Mouse (Mus musculus) WW6 (cell line): ENCODE measurements around the gene Kat2a.

ENCODE experiments used
- DNase-seq: peaks from one replicate; pipeline ENCODE4 v3.0.0-alpha.2; 2013; ENCODE audit warnings: low read depth, low spot score

The Kat2a gene

DNA sequence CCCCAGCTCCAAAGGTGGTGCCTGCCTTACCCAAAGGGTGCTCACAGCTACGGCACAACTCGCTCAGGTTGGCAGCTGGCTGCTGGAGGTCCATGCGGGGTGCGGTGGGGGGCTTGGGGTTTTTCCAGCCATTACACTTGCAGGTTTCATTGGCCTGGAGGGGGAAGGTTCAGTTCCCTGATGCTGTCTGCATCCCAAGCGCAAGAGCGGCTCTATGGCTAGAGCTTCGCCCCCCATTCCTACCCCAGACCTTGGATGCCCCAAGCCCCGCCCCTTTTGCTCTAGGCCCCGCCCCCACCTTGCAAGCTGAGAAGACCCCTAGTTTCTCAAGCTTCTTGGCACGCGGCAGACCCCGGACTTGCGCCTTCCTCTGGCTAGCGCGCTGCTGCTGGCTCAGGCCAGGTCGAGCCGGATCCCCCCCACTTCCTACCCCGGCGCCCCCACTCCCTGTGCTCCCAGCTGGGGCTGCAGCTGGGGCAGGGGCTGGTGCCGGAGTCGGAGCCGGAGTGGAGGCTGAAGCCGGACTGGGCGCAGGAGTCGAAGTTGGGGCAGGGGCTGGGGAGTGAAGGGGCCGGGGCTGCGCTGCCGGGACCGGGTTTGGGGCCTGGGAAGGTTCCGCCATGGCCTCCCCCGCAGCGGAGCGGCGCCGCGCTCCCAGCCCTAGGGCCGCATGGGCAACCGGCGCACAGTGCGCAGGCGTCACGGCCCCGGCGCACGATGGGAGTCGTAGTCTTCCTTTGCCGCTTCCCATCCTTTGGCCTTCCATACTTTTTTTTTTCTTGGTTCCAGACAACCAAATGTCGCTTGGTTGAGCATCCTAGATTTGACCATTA, at the start of gene Kat2a:
TSS of gene Kat2a (minus strand) at position 683 of the 833 bp plus-strand sequence.
- peak; percentile 79 for DNase-seq

DNA sequence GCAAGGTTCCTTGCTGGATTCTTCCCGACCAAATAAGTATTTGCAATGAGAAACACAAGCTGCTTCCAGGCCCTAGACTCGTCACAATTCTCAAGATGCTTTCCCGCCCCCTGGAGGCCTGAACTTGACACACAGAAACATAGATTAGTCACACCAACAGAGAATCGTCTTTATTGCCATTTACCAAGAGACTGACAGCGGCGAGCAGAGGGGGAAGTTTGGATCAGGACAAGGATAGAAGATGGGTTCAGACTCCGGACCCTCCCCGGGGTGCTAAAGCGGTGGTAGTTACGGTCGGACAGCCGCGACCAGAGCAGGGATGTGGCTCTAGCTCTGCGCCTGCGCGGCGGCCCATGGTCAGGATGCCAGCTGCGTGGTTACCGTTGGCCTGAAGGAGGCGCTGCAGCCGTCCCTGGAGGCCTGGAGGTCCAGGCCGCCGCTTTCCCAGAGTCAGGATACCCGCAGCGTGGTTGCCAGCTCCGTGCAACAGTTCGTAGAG, 49.3 kb upstream of the Kat2a start:
- DNase-seq: peak; percentile 92

DNA sequence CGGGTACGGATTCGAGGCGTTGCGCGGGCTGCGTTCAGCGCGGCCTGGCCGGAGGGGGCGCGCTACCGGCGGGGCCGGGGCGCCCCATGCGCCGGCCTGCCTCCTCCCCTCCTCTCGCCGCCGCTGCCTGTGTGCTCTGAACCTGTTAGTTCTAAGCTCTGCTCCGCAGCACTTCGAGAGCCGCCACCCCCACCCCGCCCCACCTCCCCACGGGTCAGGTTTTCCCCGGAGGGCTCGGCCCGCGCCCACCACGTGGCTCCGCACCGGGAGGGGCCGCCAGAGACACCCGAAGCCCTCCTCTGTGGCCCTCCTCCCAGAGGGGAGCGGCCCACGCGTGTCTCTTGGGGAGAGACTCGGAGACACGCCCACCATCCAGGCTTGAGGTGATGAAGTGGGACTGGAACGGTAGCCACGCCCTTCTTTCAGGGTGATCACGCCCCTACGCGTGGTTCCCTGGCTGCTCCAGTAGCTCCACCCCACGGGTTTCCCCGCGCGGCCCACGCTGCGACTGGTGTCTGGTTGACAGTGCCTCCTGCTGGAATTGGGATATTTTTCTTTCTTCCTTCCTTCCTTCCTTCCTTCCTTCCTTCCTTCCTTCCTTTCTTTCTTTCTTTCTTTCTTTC, 47.5 kb upstream of the Kat2a start, which contains the start of gene Kcnh4:
TSS of gene Kcnh4 (minus strand) at position 332 of the 623 bp plus-strand sequence.
- DNase-seq: peak; percentile 74

DNA sequence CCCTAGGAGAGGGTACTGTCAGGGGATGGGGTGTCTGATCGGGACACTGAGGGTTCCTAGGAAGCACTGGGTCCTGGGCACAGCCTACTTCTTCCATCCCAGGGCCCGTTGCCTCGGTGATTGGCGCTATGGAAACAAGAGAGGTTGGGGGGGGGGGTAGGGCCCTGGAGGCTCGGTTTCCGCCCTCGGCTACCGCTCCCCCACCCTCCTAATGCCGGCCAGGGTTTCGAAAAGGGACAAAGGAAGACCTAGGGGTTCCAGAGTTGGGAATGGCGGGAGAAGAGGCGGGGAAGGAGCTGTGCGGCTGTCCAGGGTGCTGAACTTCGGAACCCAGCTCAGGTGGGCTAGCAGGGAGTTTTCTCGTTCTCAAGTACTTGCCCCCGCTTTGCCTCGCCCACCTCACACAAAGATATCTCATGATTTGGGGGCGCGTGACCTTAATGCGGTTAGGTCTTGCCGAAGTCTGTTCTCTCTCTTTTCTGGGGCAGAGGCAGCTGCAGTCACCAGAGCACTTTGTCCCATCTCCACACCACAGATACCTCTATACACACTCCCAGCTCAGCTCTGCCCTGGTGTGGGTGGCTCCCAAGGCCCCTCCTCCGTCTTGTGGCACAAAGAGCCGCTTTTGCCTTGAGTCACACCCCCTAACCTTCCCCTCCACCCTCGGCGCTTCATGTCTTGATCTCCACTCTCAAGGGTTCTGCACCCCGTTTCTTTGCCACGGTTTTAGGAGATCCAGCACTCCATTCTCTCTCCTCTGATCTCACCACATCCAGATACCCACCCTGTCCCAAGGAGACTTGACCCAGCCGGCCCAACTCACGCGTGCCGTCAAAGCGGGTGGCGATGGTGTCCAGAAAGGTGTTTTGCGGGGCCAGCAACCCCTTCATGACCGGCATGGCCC, 46.7 kb upstream of the Kat2a start:
- no peak for DNase-seq

DNA sequence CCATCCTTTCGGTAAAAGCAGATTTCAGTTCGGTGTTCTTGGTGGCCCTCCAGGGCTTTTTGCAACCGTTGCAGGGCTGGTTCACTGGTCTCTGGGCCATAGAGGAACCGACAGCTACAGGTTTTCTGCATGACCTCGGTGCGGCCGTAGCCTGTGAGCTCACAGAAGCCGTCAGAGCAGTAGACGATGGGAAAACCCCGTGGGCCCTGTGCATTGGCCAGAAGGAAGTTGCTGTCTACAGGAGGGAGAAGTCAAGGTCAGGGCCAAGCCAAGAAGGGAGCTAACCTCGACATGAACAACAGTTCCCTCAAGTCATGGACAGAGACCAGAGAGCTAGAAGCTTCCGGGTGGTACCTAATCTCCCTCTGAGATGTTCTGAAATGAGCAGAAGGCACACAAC, 45.3 kb upstream of the Kat2a start:
- no peak for DNase-seq

DNA sequence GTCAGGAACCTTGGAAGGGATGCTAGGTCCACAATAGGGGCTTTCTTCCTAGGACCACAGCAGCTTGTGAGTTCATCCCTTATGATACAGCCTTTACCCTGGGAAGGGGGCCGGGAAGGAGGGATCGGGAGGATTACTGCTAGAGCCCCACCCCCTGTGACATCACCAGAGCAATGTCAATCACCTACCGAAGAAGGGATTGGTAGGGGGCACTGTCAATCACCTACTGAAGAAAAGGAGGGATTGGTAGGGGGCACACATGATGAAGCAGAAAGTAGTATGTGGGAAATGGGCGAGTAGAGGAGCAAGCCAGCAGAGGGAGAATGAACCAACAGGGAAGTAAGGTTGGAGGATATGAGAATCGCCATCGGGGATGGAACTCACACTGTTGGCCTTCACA, 44.2 kb upstream of the Kat2a start:
- DNase-seq: no peak

DNA sequence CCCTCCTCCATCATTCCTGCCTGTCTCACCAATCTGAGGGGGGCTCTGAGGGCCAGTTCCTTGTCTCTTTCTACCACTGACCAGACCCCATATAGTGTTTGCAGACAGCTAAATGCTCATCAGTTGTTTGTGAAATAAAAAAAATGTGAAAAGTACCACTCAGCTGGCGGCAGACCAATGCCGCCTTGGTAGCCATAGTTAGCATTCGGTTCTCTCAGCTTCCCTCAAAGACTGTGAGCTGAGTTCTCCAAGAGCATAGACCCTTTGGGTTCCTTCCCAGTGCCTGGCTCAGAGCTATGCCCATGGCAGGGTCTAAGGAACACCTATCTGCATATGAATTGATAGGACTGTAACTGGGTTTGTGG, 42.4 kb upstream of the Kat2a start:
- DNase-seq: no peak

DNA sequence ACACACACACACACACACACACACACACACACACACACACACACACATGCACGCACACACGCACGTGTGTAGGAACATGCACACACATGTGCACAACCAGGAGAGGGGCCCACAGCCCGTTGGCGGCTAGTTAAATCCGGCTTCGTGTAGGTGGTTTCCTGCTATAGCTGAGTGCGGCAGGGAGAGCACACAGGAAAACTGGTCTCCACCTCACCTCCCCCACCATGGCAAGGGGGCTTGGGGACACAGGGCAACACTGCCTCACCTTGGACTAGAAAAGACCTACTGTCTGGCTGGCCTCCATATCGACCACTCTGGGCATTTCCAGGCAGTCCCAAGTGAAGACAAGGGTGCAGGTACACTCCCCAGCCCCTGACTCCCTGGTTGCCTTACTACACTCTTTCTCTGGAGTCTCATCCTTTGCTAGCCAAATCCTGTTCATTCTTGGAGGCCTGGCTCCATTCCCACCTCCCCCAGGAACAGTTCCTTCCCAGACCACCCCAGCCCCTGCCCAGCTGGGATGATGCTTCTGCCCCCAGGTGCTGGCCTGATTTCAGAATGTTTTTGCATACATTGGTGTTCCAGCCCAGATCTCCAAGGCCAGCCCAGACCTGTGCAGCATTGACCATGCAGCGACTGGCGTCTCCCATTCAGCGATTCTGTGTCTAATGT, 41.9 kb upstream of the Kat2a start:
- no peak for DNase-seq

DNA sequence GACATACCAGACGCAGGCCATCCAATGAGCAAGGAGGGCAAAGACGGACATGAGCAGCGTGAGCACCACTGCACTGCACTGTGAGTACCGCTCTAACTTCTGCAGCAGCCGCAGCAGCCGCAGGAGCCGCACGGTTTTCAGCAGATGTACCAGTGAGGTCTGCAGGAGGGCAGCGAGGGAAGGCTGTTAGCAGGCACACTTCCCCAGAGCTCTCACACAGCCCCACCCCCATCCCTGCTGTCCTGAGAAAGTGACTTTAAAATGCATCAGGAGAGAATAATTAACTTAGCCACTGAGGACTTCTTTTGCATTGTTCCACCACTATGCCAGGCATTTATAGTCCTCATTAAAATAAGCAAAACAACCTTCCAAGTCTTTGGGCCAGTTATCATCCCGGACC, 40.0 kb upstream of the Kat2a start:
- no peak for DNase-seq

DNA sequence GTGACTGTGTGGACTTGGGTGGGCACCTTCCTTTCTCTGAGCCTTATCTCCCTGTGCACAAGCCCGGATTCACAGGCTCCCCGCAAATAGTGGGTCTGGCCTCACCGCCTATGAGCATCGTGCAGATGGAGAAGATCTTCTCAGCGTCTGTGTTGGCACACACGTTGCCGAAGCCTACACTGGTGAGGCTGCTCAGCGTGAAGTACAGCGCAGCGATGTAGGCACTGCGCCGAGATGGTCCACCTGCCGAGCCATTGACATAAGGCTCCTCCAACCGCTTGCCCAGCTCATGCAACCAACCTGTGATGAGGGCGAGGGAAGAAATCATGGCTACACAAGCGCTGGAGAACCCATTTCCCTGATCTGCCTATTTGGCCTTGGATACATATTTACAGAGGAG, 37.9 kb upstream of the Kat2a start:
- no peak for DNase-seq

DNA sequence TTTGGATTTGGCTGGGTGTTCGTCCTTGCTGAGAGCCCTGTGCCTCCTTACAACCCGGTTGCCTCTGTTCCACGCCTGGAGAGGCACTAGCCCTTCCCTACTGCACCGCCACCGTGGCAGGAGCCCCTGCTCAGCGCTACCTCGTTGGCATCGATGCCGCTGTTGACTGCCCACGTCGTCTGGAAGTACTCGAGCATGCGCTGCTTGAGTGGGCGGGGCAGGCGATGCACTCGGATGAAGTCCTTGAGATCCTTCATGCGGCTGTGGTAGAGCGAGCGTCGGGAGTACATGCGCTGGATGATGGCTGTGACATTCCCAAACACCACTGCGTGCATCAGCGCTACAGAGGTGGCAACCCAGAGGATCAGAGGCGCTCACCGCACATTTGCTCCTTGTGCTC, 37.2 kb upstream of the Kat2a start:
- DNase-seq: no peak

DNA sequence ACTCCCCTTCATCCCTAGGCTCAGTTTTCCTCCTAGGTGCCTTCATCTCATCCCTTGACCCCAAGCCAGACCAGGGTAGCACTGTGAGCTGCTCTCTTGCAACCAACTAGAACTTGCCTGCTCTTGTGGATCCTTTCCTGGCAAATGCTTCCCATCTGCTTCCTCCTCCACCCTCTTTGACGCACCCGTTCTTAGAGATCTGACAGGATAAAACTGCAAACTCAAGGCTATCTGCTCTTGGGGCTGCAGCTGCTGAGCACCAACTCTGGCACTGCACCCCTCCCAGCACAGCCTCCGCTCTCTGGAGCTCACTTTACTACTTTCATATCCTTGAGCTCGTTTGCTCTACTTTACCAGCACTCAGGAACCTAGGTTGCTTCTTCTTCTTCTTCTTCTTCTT, 36.4 kb upstream of the Kat2a start:
- no peak for DNase-seq

DNA sequence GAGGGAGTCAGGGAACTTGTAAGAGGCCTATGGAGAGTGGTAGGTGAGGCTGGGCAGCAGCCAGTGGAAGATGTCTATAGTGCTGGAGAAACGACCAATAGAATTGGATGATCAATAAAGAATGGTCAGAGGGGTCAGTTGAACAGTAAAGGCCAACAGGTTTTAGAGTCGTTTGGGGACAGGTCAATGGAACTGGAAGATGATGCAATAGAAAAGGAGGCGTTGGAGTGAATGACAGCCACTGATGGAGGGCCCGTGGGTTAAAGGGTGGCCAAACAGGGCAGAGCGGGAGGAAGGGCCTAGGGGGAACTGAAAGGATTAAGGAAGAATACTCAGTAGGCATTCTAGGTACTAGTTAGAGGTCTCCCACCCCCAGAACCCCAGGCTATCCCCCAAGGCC, 34.8 kb upstream of the Kat2a start:
- DNase-seq: no peak

DNA sequence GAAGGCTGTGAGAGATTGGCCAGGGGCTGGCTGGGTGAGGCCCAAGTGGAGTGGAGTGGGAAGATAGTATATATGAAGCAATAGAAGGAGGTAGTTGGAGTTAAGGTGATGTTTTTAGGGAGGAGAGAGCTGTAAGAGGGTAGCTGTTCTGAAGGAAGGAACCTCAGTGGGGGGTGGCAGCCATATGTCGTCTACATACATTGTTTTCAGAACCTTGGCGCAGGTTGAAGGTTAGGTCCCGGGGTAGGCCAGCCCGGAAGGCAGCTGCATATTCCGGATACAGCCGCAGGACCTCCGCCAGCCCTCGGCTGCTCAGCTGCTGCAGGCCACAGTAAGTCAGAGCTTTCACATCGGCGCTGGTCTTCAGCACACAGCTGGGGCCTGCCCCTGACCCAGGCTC, 34.3 kb upstream of the Kat2a start:
- no peak for DNase-seq

DNA sequence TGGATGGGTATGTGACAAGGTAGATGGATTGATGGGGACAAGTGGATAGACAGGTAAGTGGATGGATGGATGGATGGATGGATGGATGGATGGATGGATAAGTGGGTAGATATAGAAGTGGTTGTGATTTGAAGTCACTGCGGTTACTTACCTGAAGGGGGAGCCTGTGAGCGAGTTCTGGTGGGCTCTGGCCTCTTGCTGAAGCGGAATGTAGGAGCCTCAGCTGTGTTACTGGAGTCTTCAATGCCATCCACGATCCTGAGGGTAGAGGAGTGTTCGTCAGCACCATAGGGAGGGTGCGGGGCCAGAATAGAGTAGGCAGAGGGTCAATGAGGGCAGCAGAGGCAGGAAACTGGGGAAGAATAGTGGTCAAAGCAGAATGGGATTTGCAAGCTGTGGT, 32.8 kb upstream of the Kat2a start:
- DNase-seq: no peak

DNA sequence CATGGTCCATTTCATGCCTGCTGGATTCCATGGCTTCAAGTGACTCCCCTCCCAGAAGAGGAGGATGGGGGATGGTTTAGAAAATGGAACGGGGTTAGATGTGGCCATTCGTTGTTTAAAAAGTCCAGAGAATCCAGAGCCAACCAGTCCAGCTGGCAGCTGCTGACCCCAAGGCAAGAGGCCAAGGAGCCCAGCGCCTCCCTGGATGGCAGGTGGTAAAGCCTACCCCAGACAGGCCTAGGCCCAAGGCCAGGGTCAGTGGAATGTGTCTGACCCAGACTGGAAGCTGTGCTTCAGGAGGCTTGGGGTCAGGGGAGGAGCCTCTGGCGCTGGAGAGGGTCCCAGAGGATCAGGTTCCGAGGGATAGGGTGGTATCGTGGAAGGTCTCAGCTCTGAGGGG, 29.1 kb upstream of the Kat2a start:
- DNase-seq: no peak

DNA sequence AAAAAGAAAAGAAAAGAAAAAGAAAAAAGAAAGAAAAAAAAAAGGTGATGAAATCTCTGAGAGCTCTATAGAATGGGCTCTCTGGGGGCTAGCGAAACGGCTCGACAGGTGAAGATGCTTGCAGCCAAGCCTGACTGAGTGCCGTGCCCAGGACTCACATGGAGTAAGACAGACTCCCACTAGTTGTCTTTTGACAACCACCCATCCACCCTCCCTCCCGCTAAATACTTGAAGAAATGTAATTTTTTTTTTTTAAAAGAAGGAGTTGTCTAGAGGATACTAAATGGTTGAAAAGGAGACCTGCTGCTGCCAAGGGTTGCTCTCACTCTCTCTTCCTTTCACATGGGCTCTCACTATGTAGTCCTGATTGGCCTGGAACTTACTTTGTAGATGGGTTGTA, 26.5 kb upstream of the Kat2a start:
- DNase-seq: no peak

DNA sequence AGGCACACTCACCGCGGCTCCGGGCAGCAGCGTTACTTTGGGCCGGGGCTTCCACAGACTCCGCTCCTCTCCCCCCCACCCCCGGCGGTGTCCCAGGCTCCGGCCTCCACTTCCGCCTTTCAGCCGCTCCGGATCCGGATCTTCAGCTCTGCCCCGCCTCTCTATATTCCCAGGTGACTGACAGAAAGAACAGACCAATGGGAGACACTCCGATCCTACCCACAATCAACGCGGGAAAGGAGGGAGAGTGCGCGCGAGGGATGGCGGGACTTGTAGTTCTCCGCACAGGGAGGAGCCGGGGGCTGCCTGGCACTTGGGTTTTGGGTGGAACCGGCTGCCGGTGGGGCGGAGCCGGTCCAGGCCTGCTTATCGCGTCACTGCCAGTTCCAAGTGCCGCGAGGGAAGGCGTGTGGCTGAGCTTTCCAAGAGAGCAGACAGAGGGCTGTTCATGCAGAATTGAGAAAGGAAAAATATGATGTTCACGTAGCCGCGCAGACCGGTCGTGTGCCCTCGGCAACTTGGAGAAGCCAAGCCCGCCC, 25.9 kb upstream of the Kat2a start, which contains the start of gene Rab5c:
TSS of gene Rab5c (minus strand) at position 150 of the 539 bp plus-strand sequence.
- DNase-seq: peak; percentile 99

DNA sequence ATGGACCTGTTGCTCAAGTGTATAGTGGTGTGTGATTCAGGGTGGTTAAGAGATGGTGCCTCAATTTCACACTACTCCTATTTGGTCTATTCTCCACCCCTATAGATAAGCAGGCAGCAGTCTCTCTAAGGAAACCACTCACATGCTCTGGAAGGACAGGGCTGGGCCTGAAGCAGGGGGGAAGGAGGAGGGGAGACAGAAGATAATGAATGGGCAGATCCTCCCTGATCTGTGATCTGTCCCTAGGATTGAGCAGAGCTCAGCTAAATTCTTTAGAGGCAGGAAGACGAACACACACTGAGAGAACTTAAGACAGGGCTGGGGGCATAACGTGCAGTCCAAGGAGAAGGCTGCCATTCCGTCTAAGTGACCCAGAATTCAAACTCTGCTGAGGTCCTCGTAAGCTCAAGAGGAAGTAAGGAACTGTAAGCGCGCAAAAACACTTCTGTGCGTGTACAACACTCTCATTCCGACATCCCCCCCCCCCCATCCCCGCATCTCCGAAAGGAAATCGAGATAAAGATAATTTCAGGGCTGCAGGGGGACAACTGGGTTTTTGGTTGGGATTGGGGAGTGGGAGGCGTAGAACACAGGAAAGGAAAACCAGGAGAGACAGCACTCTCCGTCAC, 25.0 kb upstream of the Kat2a start:
- no peak for DNase-seq

DNA sequence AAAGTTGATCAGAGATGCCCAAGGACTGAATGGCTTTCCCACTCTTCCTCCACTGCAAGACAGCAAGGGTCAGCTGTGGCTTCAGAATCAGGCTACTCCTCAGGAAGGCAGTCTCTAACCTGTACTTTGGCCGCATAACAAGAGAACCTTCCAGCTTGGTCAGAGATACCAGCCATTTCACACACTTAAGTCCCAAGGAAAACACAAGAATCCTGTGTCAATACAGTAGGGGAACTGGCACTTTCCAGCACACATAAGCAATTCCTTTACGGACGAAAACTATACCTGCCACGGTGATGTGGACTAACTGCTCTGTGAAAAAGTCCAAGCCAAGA, 24.4 kb upstream of the Kat2a start:
- no peak for DNase-seq
